Mouse (Mus musculus): ENCODE data around the gene Thsd4.
"Not testable (repeated sequence)": the region's sequence is repeated elsewhere in the genome, so short reads cannot be mapped to it uniquely, and the experiment has no call there.

GRCm38 (mm10) chr9:59958115-59958514, 563.7 kb downstream of the Thsd4 start:
- TF ChIP-seq POLR2A (IDR thresholded peaks at IDR 0.05; ENCODE audit: extremely low read depth, insufficient read depth, low read length); CTCF (IDR thresholded peaks at IDR 0.05; ENCODE audit: low read depth, low read length): not testable (repeated sequence)
